Mouse (Mus musculus): ENCODE results near the gene Spata5.

DNA sequence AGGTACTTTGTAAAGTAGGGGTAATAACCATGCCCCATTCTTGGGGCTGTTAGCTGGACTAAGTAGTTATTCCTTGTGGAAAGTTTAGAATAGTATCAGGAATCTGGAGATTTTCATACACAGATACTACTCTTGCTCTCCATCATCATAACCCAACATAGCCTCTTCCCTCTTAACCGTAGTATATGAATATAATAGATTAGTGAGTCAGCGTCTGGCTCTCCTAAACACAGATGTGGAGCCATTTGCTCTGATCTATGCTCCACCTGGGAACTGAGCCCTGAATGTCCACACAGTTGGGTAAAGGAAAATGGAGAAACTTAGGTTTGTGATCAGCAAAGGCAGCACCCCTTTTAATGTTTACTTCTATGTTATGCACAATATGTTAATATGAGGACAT lies 96.7 kb downstream of the Spata5 start:
- TF ChIP-seq CTCF (conservative IDR thresholded peaks at IDR 0.05 in 1 of 2, IDR thresholded peaks at IDR 0.05 in 1 of 2; ENCODE audit: low read depth in 2 of 2, low read length in 2 of 2) = no peak
- no peak for TF ChIP-seq EP300 (IDR thresholded peaks at IDR 0.05; ENCODE audit: low read length)
- TF ChIP-seq POLR2A (IDR thresholded peaks at IDR 0.05; ENCODE audit: low read depth, low read length) = no peak
- no peak for TF ChIP-seq SIN3A (IDR thresholded peaks at IDR 0.05; ENCODE audit: low read length)
- no peak for TF ChIP-seq MAX (IDR thresholded peaks at IDR 0.05; ENCODE audit: low read length)
- no peak for TF ChIP-seq ETS1 (conservative IDR thresholded peaks at IDR 0.05; ENCODE audit: low read depth, low read length)
- no peak for TF ChIP-seq NELFE (IDR thresholded peaks at IDR 0.05; ENCODE audit: low read depth, low read length)
- no peak for TF ChIP-seq RAD21 (IDR thresholded peaks at IDR 0.05; ENCODE audit: low read depth, low read length)
- no peak for TF ChIP-seq MAZ (IDR thresholded peaks at IDR 0.05; ENCODE audit: low read depth, low read length)
- no peak for TF ChIP-seq TBP (conservative IDR thresholded peaks at IDR 0.05; ENCODE audit: low read depth, low read length)
